Mouse (Mus musculus) testis, adult 2 months (tissue): ENCODE data around the gene Mpped2.

Source experiments
- CTCF ChIP-seq: fragments of 200-500 bp; IDR thresholded peaks from 2 replicates; pipeline ENCODE4 v1.5.1; 2012; ENCODE audit warnings: low read depth, mild to moderate bottlenecking, inconsistent platforms, low read length, moderate library complexity; ENCODE audit not compliant: control insufficient read depth, insufficient read depth, insufficient replicate concordance
- POLR2A ChIP-seq: fragments of 200-500 bp; IDR thresholded peaks from 2 replicates; pipeline ENCODE4 v1.6.1; 2012; ENCODE audit warnings: low read depth, mild to moderate bottlenecking, inconsistent platforms, low read length, moderate library complexity; ENCODE audit not compliant: control insufficient read depth

GRCm38 (mm10) chr2:106750878-106751277 lies 57.8 kb downstream of the Mpped2 start:
- TF ChIP-seq CTCF: no peak
- TF ChIP-seq POLR2A: no peak
